ENCODE assay signal across 13 mouse cellular contexts in the genomic region with DNA sequence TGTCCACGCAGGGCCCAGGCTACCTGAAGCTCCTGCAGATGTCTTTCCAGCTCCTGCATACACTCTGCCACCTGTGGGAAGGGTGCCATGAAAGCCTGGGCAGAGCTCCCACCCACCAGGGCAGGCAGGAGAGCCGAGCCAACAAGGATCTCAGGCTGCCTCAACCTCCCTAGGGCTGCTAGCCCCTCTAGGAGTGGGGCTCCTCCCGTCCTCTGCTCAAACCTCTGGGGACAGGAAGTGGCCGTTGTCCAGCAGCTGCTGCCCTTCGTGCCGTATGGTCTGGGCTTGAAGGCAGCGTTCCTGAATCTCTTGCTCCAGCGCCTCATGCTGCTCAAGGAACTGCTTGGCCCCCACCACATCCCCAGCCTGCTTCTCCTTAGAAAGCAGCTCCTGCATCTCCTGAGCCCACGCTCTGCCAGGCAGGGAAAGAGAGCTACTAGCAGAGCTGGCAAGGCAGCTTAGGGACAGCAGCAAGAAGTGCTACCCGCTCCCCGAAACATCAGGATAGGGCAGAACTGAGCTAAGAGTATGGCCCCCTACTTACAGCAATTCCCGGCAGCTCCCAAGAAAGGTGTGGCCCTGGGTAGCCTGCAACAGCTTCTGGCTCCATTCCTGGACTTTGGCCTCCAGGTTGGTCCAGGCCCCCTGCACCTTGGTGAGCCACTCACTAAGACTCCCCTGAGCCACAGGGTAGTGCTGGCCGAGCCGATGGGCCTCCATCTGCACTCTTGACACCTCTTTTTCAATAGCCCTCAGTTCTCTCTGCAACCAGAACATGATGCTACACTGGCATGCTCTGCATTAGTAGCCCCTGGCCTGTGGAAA. TPM values are rescaled to one million over a fixed set of nuclear protein-coding genes. Genes with fewer than 3 reads are reported as not detected.
DNase-seq lines count a peak whose midpoint lies in the region; ATAC-seq and TF ChIP-seq lines count a peak whose summit lies in the region.
"Had no signal": no experiment of that assay in that cellular context is flagged by ENCODE, and none has a peak within 500 bp of the region (broad histone marks: within the 10 kb centered on the region; RNA-seq: fewer than 3 reads in every experiment).

No protein-coding gene starts in this region.

- H3K4me2 ChIP-seq in hindbrain, embryonic 12.5 days (replicated peaks), result no peak overlapping the region
- no peak overlapping the region for H3K4me2 ChIP-seq in hindbrain, embryonic 13.5 days
- H3K4me2 ChIP-seq in hindbrain, postnatal 0 days (ENCODE audit: low read depth, low read length), result no peak overlapping the region
- H3K4me2 ChIP-seq in limb, embryonic 14.5 days (replicated peaks; ENCODE audit: low read depth, low read length, severe bottlenecking), result no peak overlapping the region
- H3K4me2 ChIP-seq: liver, embryonic 15.5 days had no signal

- TF ChIP-seq POLR2A in cortical plate, adult 2 months (IDR thresholded peaks at IDR 0.05; ENCODE audit: extremely low read depth, insufficient read depth, low read length), result peak; percentile 55; the same call in 1 of the 2 replicates
- no peak for TF ChIP-seq POLR2A in limb, embryonic 14.5 days (IDR thresholded peaks at IDR 0.05; ENCODE audit: borderline replicate concordance, extremely low read depth, insufficient read depth, insufficient read length)

- no peak for ATAC-seq in hindbrain, embryonic 12.5 days (ENCODE audit: low FRiP score)
- ATAC-seq in hindbrain, embryonic 13.5 days (ENCODE audit: low FRiP score), result no peak
- ATAC-seq in hindbrain, postnatal 0 days, result 0 out of 2 replicates have a peak, but pooled peaks have one; percentile 17
- ATAC-seq in limb, embryonic 14.5 days (ENCODE audit: low FRiP score, low read depth), result no peak

- 0 out of 2 replicates have a peak, but pooled peaks cover 7% of the 10 kb centered on the region for H3K4me1 ChIP-seq in hindbrain, embryonic 12.5 days
- H3K4me1 ChIP-seq in hindbrain, embryonic 13.5 days (replicated peaks), result no peaks in the 10 kb centered on the region
- peaks cover 5% of the 10 kb centered on the region; the same call in 1 of the 2 replicates for H3K4me1 ChIP-seq in cortical plate, adult 2 months (ENCODE audit: control insufficient read depth, insufficient read depth, low read length)
- H3K4me1 ChIP-seq in hindbrain, postnatal 0 days (ENCODE audit: insufficient read depth, low read length), result no peaks in the 10 kb centered on the region
- H3K4me1 ChIP-seq in limb, embryonic 14.5 days (ENCODE audit: control insufficient read depth, insufficient read depth, low read length), result peaks cover 22% of the 10 kb centered on the region

- WGBS in hindbrain, embryonic 12.5 days, result 63% methylated on average over 14 of the region's 14 CpGs
- 74% methylated on average over 14 of the region's 14 CpGs for WGBS in hindbrain, embryonic 13.5 days
- 59% methylated on average over 14 of the region's 14 CpGs for WGBS in hindbrain, postnatal 0 days
- 58% methylated on average over 14 of the region's 14 CpGs for WGBS in limb, embryonic 14.5 days

- H3K9me3 ChIP-seq in hindbrain, embryonic 12.5 days (replicated peaks), result no peaks in the 10 kb centered on the region
- H3K9me3 ChIP-seq in hindbrain, embryonic 13.5 days, result no peaks in the 10 kb centered on the region
- H3K9me3 ChIP-seq in hindbrain, postnatal 0 days (ENCODE audit: low read length), result no peaks in the 10 kb centered on the region
- H3K9me3 ChIP-seq in limb, embryonic 14.5 days (ENCODE audit: control insufficient read depth, low read length), result no peaks in the 10 kb centered on the region
- H3K9me3 ChIP-seq: liver, embryonic 15.5 days had no signal

- no peak for DNase-seq in hindbrain, postnatal 0 days (ENCODE audit: low spot score)
- no peak for DNase-seq in limb, embryonic 14.5 days (ENCODE audit: low spot score)
- DNase-seq in cerebellum, postnatal 25 days, result no peak
- no peak for DNase-seq in embryo, embryonic 9.5 days (ENCODE audit: extremely low spot score)
- DNase-seq in cerebellum, adult 9-10 months, result no peak
- DNase-seq: gastrocnemius, postnatal 25 days; heart, postnatal 10 days; kidney, adult 2 months; thymus, postnatal 4 days had no signal

- no peak overlapping the region for H3K4me3 ChIP-seq in hindbrain, embryonic 12.5 days
- H3K4me3 ChIP-seq in hindbrain, embryonic 13.5 days, result no peak overlapping the region
- no peak overlapping the region for H3K4me3 ChIP-seq in cortical plate, adult 2 months (ENCODE audit: insufficient read depth, low read length)
- no peak overlapping the region for H3K4me3 ChIP-seq in hindbrain, postnatal 0 days (ENCODE audit: low read length)
- H3K4me3 ChIP-seq in limb, embryonic 14.5 days (replicated peaks; ENCODE audit: low read length), result no peak overlapping the region
- H3K4me3 ChIP-seq: liver, embryonic 15.5 days had no signal

- no peak overlapping the region for H3K27ac ChIP-seq in hindbrain, embryonic 12.5 days
- H3K27ac ChIP-seq in hindbrain, embryonic 13.5 days, result no peak overlapping the region
- H3K27ac ChIP-seq in cortical plate, adult 2 months (ENCODE audit: insufficient read depth, low read length), result peak overlapping the region; percentile 47
- no peak overlapping the region for H3K27ac ChIP-seq in hindbrain, postnatal 0 days
- no peak overlapping the region; the same call in 1 of the 2 replicates for H3K27ac ChIP-seq in limb, embryonic 14.5 days (replicated peaks; ENCODE audit: low read depth, low read length)
- H3K27ac ChIP-seq: liver, embryonic 15.5 days had no signal

- no peak for TF ChIP-seq CTCF in cortical plate, adult 2 months (IDR thresholded peaks at IDR 0.05; ENCODE audit: extremely low read depth, insufficient read depth, low read length)
- no peak for TF ChIP-seq CTCF in hindbrain, postnatal 0 days (IDR thresholded peaks at IDR 0.05; ENCODE audit: low read depth)

- H3K27me3 ChIP-seq in hindbrain, embryonic 12.5 days, result no peaks in the 10 kb centered on the region
- 0 out of 2 replicates have a peak, but pooled peaks cover 4% of the 10 kb centered on the region for H3K27me3 ChIP-seq in hindbrain, embryonic 13.5 days
- no peaks in the 10 kb centered on the region for H3K27me3 ChIP-seq in hindbrain, postnatal 0 days (ENCODE audit: insufficient read depth, low read length)
- no peaks in the 10 kb centered on the region for H3K27me3 ChIP-seq in limb, embryonic 14.5 days (ENCODE audit: control insufficient read depth, insufficient read depth, low read length)
- H3K27me3 ChIP-seq: liver, embryonic 15.5 days had no signal

- 0 out of 2 replicates have a peak overlapping the region, but pooled peaks have one; percentile 18 for H3K9ac ChIP-seq in hindbrain, embryonic 12.5 days
- H3K9ac ChIP-seq in hindbrain, embryonic 13.5 days, result no peak overlapping the region
- no peak overlapping the region for H3K9ac ChIP-seq in hindbrain, postnatal 0 days (replicated peaks; ENCODE audit: low read length)
- H3K9ac ChIP-seq in limb, embryonic 14.5 days (ENCODE audit: low read depth, low read length, severe bottlenecking), result peak overlapping the region; percentile 16; the same call in 1 of the 2 replicates
- H3K9ac ChIP-seq: liver, embryonic 15.5 days had no signal

- peaks cover 9% of the 10 kb centered on the region for H3K36me3 ChIP-seq in hindbrain, embryonic 12.5 days
- peaks cover 14% of the 10 kb centered on the region for H3K36me3 ChIP-seq in hindbrain, embryonic 13.5 days
- H3K36me3 ChIP-seq in hindbrain, postnatal 0 days (ENCODE audit: insufficient read depth, low read length), result peaks cover 2% of the 10 kb centered on the region; the same call in 1 of the 2 replicates
- peaks cover 4% of the 10 kb centered on the region for H3K36me3 ChIP-seq in limb, embryonic 14.5 days (ENCODE audit: control insufficient read depth, insufficient read depth, low read length)

RNA-seq across cellular contexts. Expression of a gene that starts 13.5 kb away (rescaled TPM):
- polyA plus RNA-seq in hindbrain, embryonic 12.5 days (2016; fragmentation: Nextera tagmentation; extraction: Ambion mirVana), result 5.0 and 6.3 TPM in 2 replicates
- polyA plus RNA-seq in hindbrain, embryonic 13.5 days (2015; fragmentation: Nextera tagmentation; extraction: Ambion mirVana), result 3.7 and 4.1 TPM in 2 replicates
- polyA plus RNA-seq in cortical plate, adult 2 months (2012; rRNA removed), result 4.4 and 6.3 TPM in 2 replicates
- 5.5 and 12.3 TPM in 2 replicates for total RNA-seq in hindbrain, postnatal 0 days (2014; rRNA removed)
- 0.30 and 0.33 TPM in 2 replicates for polyA plus RNA-seq in hindbrain, postnatal 0 days (2015; fragmentation: Nextera tagmentation; extraction: Ambion mirVana)
- polyA plus RNA-seq in limb, embryonic 14.5 days (2012; rRNA removed), result 21.9 and 22.8 TPM in 2 replicates
- 1.7 and 1.9 TPM in 2 replicates for polyA plus RNA-seq in limb, embryonic 14.5 days (2014; fragmentation: Nextera tagmentation; extraction: Ambion mirVana)

RNA-seq across cellular contexts. Expression of a gene that starts 19.4 kb away (rescaled TPM):
- 5.5 and 6.1 TPM in 2 replicates for polyA plus RNA-seq in hindbrain, embryonic 12.5 days (2016; fragmentation: Nextera tagmentation; extraction: Ambion mirVana)
- polyA plus RNA-seq in hindbrain, embryonic 13.5 days (2015; fragmentation: Nextera tagmentation; extraction: Ambion mirVana), result 5.2 and 5.6 TPM in 2 replicates
- polyA plus RNA-seq in cortical plate, adult 2 months (2012; rRNA removed), result 2.4 and 2.5 TPM in 2 replicates
- total RNA-seq in hindbrain, postnatal 0 days (2014; rRNA removed), result 2.9 and 6.8 TPM in 2 replicates
- polyA plus RNA-seq in hindbrain, postnatal 0 days (2015; fragmentation: Nextera tagmentation; extraction: Ambion mirVana), result 1.3 and 1.8 TPM in 2 replicates
- 19.5 and 26.1 TPM in 2 replicates for polyA plus RNA-seq in limb, embryonic 14.5 days (2012; rRNA removed)
- polyA plus RNA-seq in limb, embryonic 14.5 days (2014; fragmentation: Nextera tagmentation; extraction: Ambion mirVana), result 3.0 and 4.6 TPM in 2 replicates

RNA-seq across cellular contexts. Expression of a gene that starts 19.4 kb away (rescaled TPM):
- 22.2 and 22.4 TPM in 2 replicates for polyA plus RNA-seq in hindbrain, embryonic 12.5 days (2016; fragmentation: Nextera tagmentation; extraction: Ambion mirVana)
- 23.5 and 25.9 TPM in 2 replicates for polyA plus RNA-seq in hindbrain, embryonic 13.5 days (2015; fragmentation: Nextera tagmentation; extraction: Ambion mirVana)
- 6.1 and 6.6 TPM in 2 replicates for polyA plus RNA-seq in cortical plate, adult 2 months (2012; rRNA removed)
- 16.3 and 18.7 TPM in 2 replicates for total RNA-seq in hindbrain, postnatal 0 days (2014; rRNA removed)
- 20.0 and 20.3 TPM in 2 replicates for polyA plus RNA-seq in hindbrain, postnatal 0 days (2015; fragmentation: Nextera tagmentation; extraction: Ambion mirVana)
- 20.2 and 24.9 TPM in 2 replicates for polyA plus RNA-seq in limb, embryonic 14.5 days (2012; rRNA removed)
- 26.1 and 28.2 TPM in 2 replicates for polyA plus RNA-seq in limb, embryonic 14.5 days (2014; fragmentation: Nextera tagmentation; extraction: Ambion mirVana)

Comparison
In these comparisons a context has a peak if more than half of its experiments do, and no peak if none do; other contexts are left out.
1. H3K9ac ChIP-seq: peak in hindbrain, embryonic 12.5 days (single experiment) and limb, embryonic 14.5 days (single experiment); none in hindbrain, embryonic 13.5 days (single experiment) and hindbrain, postnatal 0 days (single experiment).